Mouse (Mus musculus) lung, postnatal 0 days (tissue): Measurements from ENCODE around the gene Irak1bp1.

Experiments used
- CTCF ChIP-seq: IDR thresholded peaks from 2 replicates; pipeline ENCODE4 v1.5.1; 2016; ENCODE audit warnings: antibody characterized with exemption, mild to moderate bottlenecking
- EP300 ChIP-seq: IDR thresholded peaks from 2 replicates; pipeline ENCODE4 v1.6.1; 2016; ENCODE audit warnings: antibody characterized with exemption, mild to moderate bottlenecking, control low read depth

GRCm38 (mm10) chr9:82866121-82866520 is 36.8 kb downstream of the Irak1bp1 start:
- TF ChIP-seq CTCF (no peak), EP300 (no peak)
